Mouse (Mus musculus) heart, postnatal 4 days (tissue): Measurements from ENCODE around the gene Dis3l2. TPM values are rescaled to one million over a fixed set of nuclear protein-coding genes. Genes with fewer than 3 reads are reported as not detected.

Experiments
- DNase-seq: peaks from one replicate; pipeline ENCODE4 v3.0.0; 2021
- total RNA-seq, 2 experiments: library from RNA; stranded (reverse); gene quantifications; 2 replicates each; pipeline ENCODE4 v1.2.3; 2021

Gene Dis3l2
- total RNA-seq, 2 experiments from 2014 or later: 17.3 to 18.1 TPM

GRCm38 (mm10) chr1:86916355-86916984 lies 212.9 kb downstream of the Dis3l2 start:
- no peak for DNase-seq

- DNase-seq: no peak
Observed at GRCm38 (mm10) chr1:86925776-86926175, 222.2 kb downstream of the Dis3l2 start.

- no peak for DNase-seq
Observed at GRCm38 (mm10) chr1:86931606-86932379, 228.2 kb downstream of the Dis3l2 start.

DNA sequence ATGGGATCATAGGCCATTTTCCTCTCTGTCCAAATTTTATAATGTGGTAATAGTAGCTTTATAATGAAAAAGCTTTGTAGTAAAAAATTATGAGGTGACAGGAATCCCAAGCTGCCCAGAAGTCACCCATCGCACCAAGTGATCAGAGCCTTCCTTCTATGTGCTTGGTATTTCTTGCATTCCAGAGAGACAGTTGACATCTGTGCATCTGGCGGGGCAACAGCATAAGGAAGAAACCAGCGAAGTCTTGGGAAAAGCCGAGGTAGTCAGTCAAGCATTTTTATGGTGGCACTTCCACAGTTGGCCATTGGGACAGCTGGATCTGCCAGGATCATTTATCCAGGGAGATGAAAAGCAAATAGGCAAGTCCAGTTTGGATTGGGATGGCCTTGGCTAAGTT lies 229.2 kb downstream of the Dis3l2 start:
- no peak for DNase-seq

- no peak for DNase-seq
Observed at GRCm38 (mm10) chr1:86933656-86934055, 230.0 kb downstream of the Dis3l2 start.

- no peak for DNase-seq
Observed at GRCm38 (mm10) chr1:86951501-86952205, 248.0 kb downstream of the Dis3l2 start.

DNA sequence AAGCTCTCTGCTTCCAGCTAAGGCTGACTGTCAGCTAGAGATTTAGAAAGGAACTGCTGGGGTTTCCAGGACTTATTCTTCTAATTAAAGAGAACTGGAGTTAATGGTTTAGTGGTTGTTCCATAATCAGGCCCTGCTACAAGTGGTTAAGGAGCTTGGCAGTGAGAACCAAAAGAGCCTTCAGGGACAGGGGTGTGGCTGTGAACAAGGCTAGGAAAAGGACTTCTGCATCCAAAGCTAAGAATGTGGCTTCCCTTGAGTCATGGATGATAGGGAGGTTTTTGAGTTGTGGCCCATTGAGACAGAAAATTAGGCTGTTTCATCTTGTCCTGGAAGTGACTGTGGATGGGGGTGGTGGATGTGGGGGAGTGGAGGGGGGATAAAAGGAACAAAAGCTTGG lies 252.2 kb downstream of the Dis3l2 start:
- DNase-seq: no peak

DNA sequence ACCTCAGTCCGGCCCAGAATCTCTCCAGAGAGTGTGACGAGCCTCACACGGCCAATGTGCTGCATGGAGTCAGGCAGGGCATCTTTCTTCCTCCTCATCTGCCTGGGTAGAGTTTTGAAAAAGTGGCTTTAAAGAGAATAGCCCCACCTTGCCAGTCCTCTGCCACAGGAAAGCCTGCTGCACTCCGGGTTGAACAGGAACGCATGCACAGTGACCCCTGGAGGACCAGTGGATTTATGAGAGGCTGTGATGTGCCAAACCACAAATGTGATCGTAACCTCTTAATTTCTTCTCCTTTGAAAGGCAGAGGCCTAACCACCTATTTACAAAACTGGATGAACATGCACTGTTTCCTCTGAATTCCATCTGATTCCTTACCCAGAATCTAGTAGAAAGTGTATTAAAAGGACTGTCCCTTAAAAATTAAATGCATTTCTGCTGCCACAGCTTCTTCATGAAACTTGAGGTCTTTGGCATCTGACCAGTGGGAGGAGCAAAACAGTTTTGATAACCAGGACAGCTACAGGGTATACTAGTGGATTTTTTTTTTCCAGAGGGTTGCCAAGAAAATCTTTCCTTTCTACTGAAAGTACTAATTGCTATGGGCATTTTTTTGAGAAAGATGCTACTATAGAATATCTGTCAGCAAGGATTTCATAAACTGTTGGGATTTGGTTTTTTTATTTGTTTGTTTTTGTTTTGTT lies 264.8 kb downstream of the Dis3l2 start:
- peak; percentile 51 for DNase-seq

DNA sequence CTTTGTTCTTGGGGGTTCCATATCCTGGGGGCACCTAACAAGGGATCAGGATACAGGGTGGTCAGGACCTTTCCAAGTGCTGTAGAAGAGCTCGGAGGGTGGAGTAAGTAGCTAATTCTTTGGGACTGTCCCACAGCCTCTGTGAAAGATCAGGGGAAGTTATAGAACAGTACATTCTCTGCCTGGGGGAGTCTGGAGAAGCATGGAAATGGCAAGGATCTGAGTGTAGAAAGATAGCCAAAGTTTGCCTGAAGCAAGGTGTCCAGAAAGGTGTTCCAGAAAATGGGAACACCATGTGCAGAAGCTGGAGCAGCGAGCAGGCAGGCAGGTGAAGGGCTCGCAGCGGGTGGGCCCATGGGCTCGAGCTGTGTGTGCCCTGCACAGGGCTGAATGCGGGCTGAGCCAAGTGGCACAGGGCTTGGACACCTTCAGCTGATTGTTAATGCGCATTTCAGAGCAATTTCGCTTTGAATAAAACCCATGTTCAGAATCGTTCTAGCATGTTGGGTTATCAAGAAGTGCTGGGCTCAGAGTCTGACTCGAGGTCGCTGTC lies 265.6 kb downstream of the Dis3l2 start:
- no peak for DNase-seq

GRCm38 (mm10) chr1:86972693-86973092 lies 269.1 kb downstream of the Dis3l2 start:
- no peak for DNase-seq

DNA sequence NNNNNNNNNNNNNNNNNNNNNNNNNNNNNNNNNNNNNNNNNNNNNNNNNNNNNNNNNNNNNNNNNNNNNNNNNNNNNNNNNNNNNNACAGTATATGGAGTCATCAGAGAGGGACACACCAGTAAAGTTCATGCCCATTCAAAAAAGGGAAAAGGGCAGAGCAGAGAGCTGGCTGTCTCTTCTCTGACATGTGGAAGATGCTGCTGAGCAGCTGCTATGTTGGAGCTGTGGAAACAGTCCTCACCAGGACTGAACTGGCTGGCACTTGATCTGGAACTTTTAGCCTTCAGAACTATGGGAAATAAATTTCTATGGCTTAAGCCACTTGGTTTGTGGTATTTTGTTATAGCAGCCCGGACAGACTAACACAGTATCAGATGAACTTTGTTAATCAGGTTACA lies 273.4 kb downstream of the Dis3l2 start:
- DNase-seq: no peak

DNA sequence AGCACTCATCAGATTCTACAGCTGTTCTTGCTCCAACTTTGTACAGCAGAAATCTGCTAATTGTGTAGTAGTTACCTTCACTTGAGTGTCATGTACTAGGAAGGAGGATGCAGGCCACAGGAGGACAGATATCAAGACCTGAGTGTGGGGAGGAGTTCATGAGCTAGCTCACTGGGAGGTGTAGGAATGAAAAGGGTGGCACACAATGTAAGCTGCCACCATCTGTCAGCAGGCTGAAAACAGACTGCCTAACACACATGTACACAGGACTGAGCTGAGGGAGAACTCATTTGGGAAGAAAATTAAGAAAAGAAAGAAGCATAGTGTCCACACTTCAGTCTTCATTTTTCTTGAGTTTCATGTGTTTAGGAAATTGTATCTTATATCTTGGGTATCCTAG lies 282.8 kb downstream of the Dis3l2 start:
- DNase-seq: no peak

DNA sequence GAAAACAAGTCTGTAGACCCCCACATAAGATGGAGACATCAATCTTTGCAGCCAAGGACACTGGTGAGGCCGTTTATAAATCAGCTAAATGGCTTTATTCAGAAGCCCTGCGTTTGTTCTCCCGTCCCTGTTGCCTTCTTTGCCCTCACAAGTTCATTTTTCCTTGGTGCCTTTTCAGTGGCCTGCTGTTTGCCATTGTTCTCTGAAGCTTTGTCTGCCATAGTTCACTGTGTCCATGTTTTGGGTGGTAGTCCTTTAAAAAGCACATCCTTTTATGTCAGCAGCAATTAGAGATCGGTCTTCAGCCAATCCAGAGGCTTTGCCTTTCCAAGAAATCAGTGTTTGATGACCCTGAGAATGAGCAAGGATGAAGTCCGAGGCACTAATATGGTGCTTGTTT lies 289.2 kb downstream of the Dis3l2 start:
- DNase-seq: no peak

- DNase-seq: no peak
Observed at GRCm38 (mm10) chr1:86994023-86994422, 290.4 kb downstream of the Dis3l2 start.

- DNase-seq: no peak
Observed at GRCm38 (mm10) chr1:86998051-86998450, 294.4 kb downstream of the Dis3l2 start.

DNA sequence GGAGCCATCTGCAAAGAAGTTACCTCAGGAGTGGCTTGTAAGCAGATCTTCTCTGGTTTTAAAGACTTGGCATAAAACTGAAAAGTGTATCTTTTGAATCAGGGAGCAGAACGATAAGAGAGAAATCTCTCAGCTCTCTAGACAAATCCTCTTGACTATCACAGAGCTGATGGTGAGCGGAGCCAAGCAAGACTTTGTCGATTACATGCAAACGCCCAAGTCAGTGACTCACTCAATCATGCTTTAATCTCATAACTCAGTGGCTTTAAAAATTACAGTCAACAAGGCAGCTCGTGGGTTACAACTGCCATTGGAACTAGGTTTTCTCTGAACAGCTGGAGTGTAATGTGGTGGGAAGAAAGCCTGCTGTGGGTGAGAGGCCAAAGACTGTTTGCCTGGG lies 297.8 kb downstream of the Dis3l2 start:
- DNase-seq: no peak

DNA sequence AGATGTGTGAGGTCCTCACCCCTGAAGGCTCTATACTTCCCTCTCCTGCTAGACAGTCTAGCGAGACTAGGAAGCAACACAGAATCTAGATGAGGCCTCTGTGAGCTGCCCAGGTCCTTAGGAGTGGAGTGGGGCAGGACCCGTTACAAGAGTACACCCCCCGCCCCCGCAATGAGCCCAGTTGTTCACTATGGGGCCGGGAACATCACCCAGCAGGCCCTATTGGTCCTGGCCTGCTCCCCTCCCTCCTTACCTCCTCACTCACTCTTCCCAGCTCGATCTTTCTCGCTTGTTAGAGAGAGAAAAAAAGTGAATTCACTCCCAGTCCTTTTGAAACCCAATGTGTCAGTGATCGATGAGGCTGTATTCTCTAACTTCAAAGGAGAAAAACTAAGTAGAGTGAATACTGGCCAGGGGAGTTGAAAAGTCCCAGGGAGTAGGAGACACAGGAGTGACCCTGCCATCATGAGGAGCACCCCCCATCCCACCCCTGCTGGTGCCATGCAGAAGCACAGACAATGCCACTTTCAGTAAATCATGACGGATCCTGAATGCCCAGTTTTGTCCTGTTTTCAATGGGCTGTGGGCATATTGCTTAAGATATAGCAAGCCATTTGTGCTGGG lies 299.0 kb downstream of the Dis3l2 start:
- no peak for DNase-seq

DNA sequence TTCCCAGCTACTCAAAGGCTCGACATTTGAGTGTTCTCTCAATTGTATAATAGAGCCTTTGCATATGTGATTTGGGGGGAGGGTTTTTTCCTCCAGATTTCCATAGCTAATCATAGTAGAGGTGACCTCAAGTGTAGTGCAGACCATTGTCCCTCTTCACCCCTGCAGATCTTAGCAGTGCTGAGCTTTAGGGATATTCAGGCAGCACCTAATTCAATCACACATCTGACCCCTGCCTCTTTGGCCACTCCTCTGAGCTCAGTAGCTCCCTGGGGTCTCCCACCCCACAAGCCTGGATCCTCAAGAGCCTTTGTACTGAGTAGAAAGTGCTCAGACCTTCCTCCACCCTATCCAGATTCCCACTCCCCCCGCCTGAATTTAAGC lies 299.6 kb downstream of the Dis3l2 start:
- DNase-seq: no peak

- DNase-seq: no peak
Observed at GRCm38 (mm10) chr1:87006425-87006824, 302.8 kb downstream of the Dis3l2 start.

- DNase-seq: no peak
Observed at GRCm38 (mm10) chr1:87008211-87008610, 304.6 kb downstream of the Dis3l2 start.

DNA sequence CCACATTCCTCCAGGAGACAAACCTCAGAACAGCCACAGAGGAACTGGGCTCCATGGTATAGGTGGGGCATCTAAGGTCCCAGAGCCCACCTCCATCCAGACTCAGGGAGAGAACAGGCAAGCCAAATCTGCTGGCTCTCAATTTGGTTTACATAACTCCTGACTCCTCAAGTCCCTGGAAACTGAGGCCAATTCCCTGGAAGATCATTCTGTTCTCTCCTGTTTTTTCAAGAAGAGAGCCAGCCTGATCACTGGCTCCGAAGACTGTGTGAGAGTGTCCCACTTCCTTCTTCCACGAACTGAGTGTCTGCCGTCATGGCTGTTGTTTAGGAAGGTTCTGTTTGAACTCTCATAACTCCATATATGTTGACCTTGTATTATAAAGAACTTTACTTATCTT lies 305.5 kb downstream of the Dis3l2 start:
- no peak for DNase-seq

GRCm38 (mm10) chr1:87010629-87011330 lies 307.2 kb downstream of the Dis3l2 start:
- peak; percentile 33 for DNase-seq
